Mouse (Mus musculus) hindbrain, embryonic 13.5 days (tissue): ENCODE data around the gene Slc25a41. TPM values are rescaled to one million over a fixed set of nuclear protein-coding genes. Genes with fewer than 3 reads are reported as not detected.

ENCODE experiments used
- ATAC-seq: fragments of 200-750 bp; cut with Nextera tagmentation; 2 replicates; pipeline ENCODE4 v1.8.0; 2017; ENCODE audit warnings: moderate TSS enrichment; ENCODE audit not compliant: low FRiP score
- H3K27ac ChIP-seq: fragments of 300-500 bp; sonication (generic); 2 replicates; pipeline ENCODE4 v1.5.1; 2015; ENCODE audit warnings: inconsistent platforms, mild to moderate bottlenecking, moderate library complexity
- H3K27me3 ChIP-seq: fragments of 300-500 bp; sonication (generic); 2 replicates; pipeline ENCODE4 v1.6.1; 2015; ENCODE audit warnings: mild to moderate bottlenecking, inconsistent platforms
- H3K36me3 ChIP-seq: fragments of 300-500 bp; sonication (generic); 2 replicates; pipeline ENCODE4 v1.6.1; 2015; ENCODE audit warnings: mild to moderate bottlenecking, inconsistent platforms
- H3K4me1 ChIP-seq: fragments of 300-500 bp; sonication (generic); replicated peaks from 2 replicates; pipeline ENCODE4 v1.6.1; 2015; ENCODE audit warnings: inconsistent platforms
- H3K4me2 ChIP-seq: fragments of 300-500 bp; sonication (generic); 2 replicates; pipeline ENCODE4 v1.6.1; 2015; ENCODE audit warnings: inconsistent platforms, mild to moderate bottlenecking, moderate library complexity
- H3K4me3 ChIP-seq: fragments of 300-500 bp; sonication (generic); 2 replicates; pipeline ENCODE4 v1.5.1; 2015; ENCODE audit warnings: mild to moderate bottlenecking, inconsistent platforms
- H3K9ac ChIP-seq: fragments of 300-500 bp; sonication (generic); 2 replicates; pipeline ENCODE4 v1.6.1; 2015; ENCODE audit warnings: mild to moderate bottlenecking, inconsistent platforms
- H3K9me3 ChIP-seq: fragments of 300-500 bp; sonication (generic); 2 replicates; pipeline ENCODE4 v1.6.1; 2016; ENCODE audit warnings: inconsistent platforms
- WGBS: fragments of 180-500 bp; shearing (Covaris S2); methylation state at CpG from one replicate; pipeline ENCODE4 v1.1.7; 2015; 5-methylcytosine and 5-hydroxymethylcytosine counted together
- polyA plus RNA-seq: library from polyadenylated mRNA; unstranded; fragments of >200 nt; fragmentation: Nextera tagmentation; extraction: Ambion mirVana; gene quantifications from 2 replicates; pipeline ENCODE4 v1.2.1, GENCODE M21; 2015

The Slc25a41 gene
- polyA plus RNA-seq, 1 experiment from 2014 or later = not detected

- no peak overlapping the region for H3K4me2 ChIP-seq
- WGBS = 98% methylated on average over 7 of the region's 7 CpGs
- H3K9ac ChIP-seq = no peak overlapping the region
- H3K27ac ChIP-seq = no peak overlapping the region
- no peak for ATAC-seq
- H3K4me1 ChIP-seq = no peaks in the 10 kb centered on the region
- H3K4me3 ChIP-seq = no peak overlapping the region
- no peaks in the 10 kb centered on the region for H3K27me3 ChIP-seq
- H3K36me3 ChIP-seq = peaks cover 95% of the 10 kb centered on the region
- no peaks in the 10 kb centered on the region for H3K9me3 ChIP-seq
Measured at GRCm38 (mm10) chr17:57003994-57004393, 37.5 kb downstream of the Slc25a41 start.

- H3K27me3 ChIP-seq = no peaks in the 10 kb centered on the region
- H3K36me3 ChIP-seq = peaks cover 75% of the 10 kb centered on the region
- no peak for ATAC-seq
- no peak overlapping the region for H3K4me2 ChIP-seq
- H3K4me1 ChIP-seq = peaks cover 16% of the 10 kb centered on the region
- no peak overlapping the region for H3K4me3 ChIP-seq
- no peak overlapping the region for H3K9ac ChIP-seq
- H3K9me3 ChIP-seq = no peaks in the 10 kb centered on the region
- no peak overlapping the region for H3K27ac ChIP-seq
- 73% methylated on average over 8 of the region's 8 CpGs for WGBS
Measured at GRCm38 (mm10) chr17:57001228-57001627, 40.2 kb downstream of the Slc25a41 start.

- no peak within 1 kb of the TSS; the same call in 1 of the 2 replicates for H3K9ac ChIP-seq
- H3K9me3 ChIP-seq = no peaks in the 10 kb centered on the region
- no peak within 1 kb of the TSS for H3K4me2 ChIP-seq
- peaks cover 75% of the 10 kb centered on the region for H3K36me3 ChIP-seq
- peaks cover 16% of the 10 kb centered on the region for H3K4me1 ChIP-seq
- H3K27ac ChIP-seq = no peak within 1 kb of the TSS
- 92% methylated on average over 7 of the region's 9 CpGs for WGBS
- ATAC-seq = no peak
- no peaks in the 10 kb centered on the region for H3K27me3 ChIP-seq
- H3K4me3 ChIP-seq = no peak within 1 kb of the TSS
Measured at GRCm38 (mm10) chr17:56999968-57000609, 41.4 kb downstream of the Slc25a41 start, which contains the start of gene Pspn. TSS of gene Pspn (minus strand) at chr17:57000018.

GRCm38 (mm10) chr17:56999414-56999813 is 42.0 kb downstream of the Slc25a41 start:
- no peaks in the 10 kb centered on the region for H3K9me3 ChIP-seq
- H3K36me3 ChIP-seq = peaks cover 75% of the 10 kb centered on the region
- no peak overlapping the region for H3K4me3 ChIP-seq
- no peak overlapping the region for H3K27ac ChIP-seq
- WGBS = 94% methylated on average over 9 of the region's 9 CpGs
- H3K27me3 ChIP-seq = no peaks in the 10 kb centered on the region
- no peak overlapping the region for H3K4me2 ChIP-seq
- ATAC-seq = no peak
- H3K4me1 ChIP-seq = peaks cover 16% of the 10 kb centered on the region
- no peak overlapping the region for H3K9ac ChIP-seq

GRCm38 (mm10) chr17:56997029-56997667 is 44.3 kb downstream of the Slc25a41 start, which contains the start of gene Alkbh7:
TSS of gene Alkbh7 (plus strand) at chr17:56997339.
- H3K36me3 ChIP-seq = peaks cover 76% of the 10 kb centered on the region

GRCm38 (mm10) chr17:56996506-56996905 is 44.9 kb downstream of the Slc25a41 start:
- Histone ChIP-seq H3K9me3 (no peaks in the 10 kb centered on the region), H3K27me3 (no peaks in the 10 kb centered on the region), H3K36me3 (peaks cover 72% of the 10 kb centered on the region), H3K4me2 (peak overlapping the region; percentile 73), H3K4me1 (peaks cover 26% of the 10 kb centered on the region), H3K9ac (no peak overlapping the region), H3K27ac (no peak overlapping the region), H3K4me3 (no peak overlapping the region; the same call in 1 of the 2 replicates)
- 86% methylated on average over 2 of the region's 2 CpGs for WGBS
- no peak for ATAC-seq

More at GRCm38 (mm10) chr17:56997029-56997667, 44.3 kb downstream of the Slc25a41 start, which contains the start of gene Alkbh7:
- Histone ChIP-seq H3K4me1 (peaks cover 22% of the 10 kb centered on the region), H3K27ac (peak within 1 kb of the TSS; percentile 88), H3K27me3 (no peaks in the 10 kb centered on the region), H3K9ac (peak within 1 kb of the TSS; percentile 73), H3K4me2 (peak within 1 kb of the TSS; percentile 73), H3K9me3 (no peaks in the 10 kb centered on the region), H3K4me3 (peak within 1 kb of the TSS; percentile 72)
- under 1% methylated on average over 38 of the region's 38 CpGs for whole genome bisulfite sequencing
- peak; percentile 98 for ATAC-seq

GRCm38 (mm10) chr17:56995046-56995445 is 46.4 kb downstream of the Slc25a41 start:
- no peak overlapping the region for H3K4me3 ChIP-seq
- no peaks in the 10 kb centered on the region for H3K27me3 ChIP-seq
- peaks cover 59% of the 10 kb centered on the region for H3K36me3 ChIP-seq
- H3K9me3 ChIP-seq = no peaks in the 10 kb centered on the region
- no peak for ATAC-seq
- peaks cover 34% of the 10 kb centered on the region for H3K4me1 ChIP-seq
- H3K4me2 ChIP-seq = no peak overlapping the region
- H3K9ac ChIP-seq = no peak overlapping the region
- WGBS = 98% methylated on average over 8 of the region's 8 CpGs
- H3K27ac ChIP-seq = no peak overlapping the region

GRCm38 (mm10) chr17:56990966-56991365 is 50.5 kb downstream of the Slc25a41 start:
- peaks cover 19% of the 10 kb centered on the region for H3K4me1 ChIP-seq
- WGBS = 76% methylated on average over 2 of the region's 2 CpGs
- peak overlapping the region; percentile 69 for H3K4me3 ChIP-seq
- no peak for ATAC-seq
- peaks cover 39% of the 10 kb centered on the region for H3K36me3 ChIP-seq
- peak overlapping the region; percentile 84 for H3K9ac ChIP-seq
- no peaks in the 10 kb centered on the region for H3K27me3 ChIP-seq
- H3K27ac ChIP-seq = no peak overlapping the region
- peak overlapping the region; percentile 69 for H3K4me2 ChIP-seq
- no peaks in the 10 kb centered on the region for H3K9me3 ChIP-seq

GRCm38 (mm10) chr17:56990115-56990746 is 51.2 kb downstream of the Slc25a41 start, which contains the start of gene Clpp:
TSS of gene Clpp (plus strand) at chr17:56990305.
- H3K4me1 ChIP-seq = peaks cover 19% of the 10 kb centered on the region
- no peaks in the 10 kb centered on the region for H3K27me3 ChIP-seq
- no peaks in the 10 kb centered on the region for H3K9me3 ChIP-seq
- H3K27ac ChIP-seq = peak within 1 kb of the TSS; percentile 88
- H3K9ac ChIP-seq = peak within 1 kb of the TSS; percentile 84
- H3K36me3 ChIP-seq = peaks cover 31% of the 10 kb centered on the region
- H3K4me3 ChIP-seq = peak within 1 kb of the TSS; percentile 69
- WGBS = under 1% methylated on average over 52 of the region's 52 CpGs
- peak; percentile 97 for ATAC-seq
- H3K4me2 ChIP-seq = peak within 1 kb of the TSS; percentile 69

GRCm38 (mm10) chr17:56989467-56990114 is 51.9 kb downstream of the Slc25a41 start:
- ATAC-seq = peak; percentile 96
- Histone ChIP-seq H3K4me1 (peaks cover 19% of the 10 kb centered on the region), H3K27ac (peak overlapping the region; percentile 88), H3K27me3 (no peaks in the 10 kb centered on the region), H3K9ac (peak overlapping the region; percentile 84), H3K9me3 (no peaks in the 10 kb centered on the region), H3K4me3 (peak overlapping the region; percentile 69), H3K4me2 (peak overlapping the region; percentile 69), H3K36me3 (peaks cover 25% of the 10 kb centered on the region)
- 3% methylated on average over 25 of the region's 25 CpGs for WGBS

- peak overlapping the region; percentile 88 for H3K27ac ChIP-seq
- peaks cover 19% of the 10 kb centered on the region for H3K4me1 ChIP-seq
- H3K4me2 ChIP-seq = peak overlapping the region; percentile 69
- no peaks in the 10 kb centered on the region for H3K9me3 ChIP-seq
- no peaks in the 10 kb centered on the region for H3K27me3 ChIP-seq
- H3K36me3 ChIP-seq = peaks cover 19% of the 10 kb centered on the region
- H3K4me3 ChIP-seq = peak overlapping the region; percentile 69
- 73% methylated on average over 7 of the region's 7 CpGs for WGBS
- ATAC-seq = no peak
- H3K9ac ChIP-seq = peak overlapping the region; percentile 84
Measured at GRCm38 (mm10) chr17:56988921-56989430, 52.5 kb downstream of the Slc25a41 start.

- Histone ChIP-seq H3K9me3 (no peaks in the 10 kb centered on the region), H3K36me3 (peaks cover 13% of the 10 kb centered on the region), H3K4me3 (no peak overlapping the region), H3K4me2 (no peak overlapping the region), H3K4me1 (peaks cover 19% of the 10 kb centered on the region), H3K9ac (no peak overlapping the region), H3K27ac (no peak overlapping the region), H3K27me3 (no peaks in the 10 kb centered on the region)
- ATAC-seq = no peak
- 83% methylated on average over 7 of the region's 7 CpGs for WGBS
Measured at GRCm38 (mm10) chr17:56988441-56988840, 53.0 kb downstream of the Slc25a41 start.
